Mouse (Mus musculus) heart, postnatal 25 days (tissue): ENCODE data around the gene Cdk14. TPM values are rescaled to one million over a fixed set of nuclear protein-coding genes. Genes with fewer than 3 reads are reported as not detected.

Experiments
- DNase-seq: peaks from one replicate; pipeline ENCODE4 v3.0.0; 2022; ENCODE audit warnings: low spot score
- intact Hi-C: fragments of 180-260 bp; cut with DNase I; formaldehyde crosslinking; loops from one replicate; pipeline ENCODE4 v1.15.1; 2025
- total RNA-seq, 2 experiments: library from RNA; stranded (reverse); gene quantifications; 2 replicates each; pipeline ENCODE4 v1.2.3; 2021

The Cdk14 gene
- total RNA-seq, 2 experiments from 2014 or later: 9.8 to 10.2 TPM

- intact Hi-C loops: no loop called here
- DNase-seq: no peak
Measured at GRCm38 (mm10) chr5:5322699-5323098, 97.4 kb downstream of the Cdk14 start.

DNA sequence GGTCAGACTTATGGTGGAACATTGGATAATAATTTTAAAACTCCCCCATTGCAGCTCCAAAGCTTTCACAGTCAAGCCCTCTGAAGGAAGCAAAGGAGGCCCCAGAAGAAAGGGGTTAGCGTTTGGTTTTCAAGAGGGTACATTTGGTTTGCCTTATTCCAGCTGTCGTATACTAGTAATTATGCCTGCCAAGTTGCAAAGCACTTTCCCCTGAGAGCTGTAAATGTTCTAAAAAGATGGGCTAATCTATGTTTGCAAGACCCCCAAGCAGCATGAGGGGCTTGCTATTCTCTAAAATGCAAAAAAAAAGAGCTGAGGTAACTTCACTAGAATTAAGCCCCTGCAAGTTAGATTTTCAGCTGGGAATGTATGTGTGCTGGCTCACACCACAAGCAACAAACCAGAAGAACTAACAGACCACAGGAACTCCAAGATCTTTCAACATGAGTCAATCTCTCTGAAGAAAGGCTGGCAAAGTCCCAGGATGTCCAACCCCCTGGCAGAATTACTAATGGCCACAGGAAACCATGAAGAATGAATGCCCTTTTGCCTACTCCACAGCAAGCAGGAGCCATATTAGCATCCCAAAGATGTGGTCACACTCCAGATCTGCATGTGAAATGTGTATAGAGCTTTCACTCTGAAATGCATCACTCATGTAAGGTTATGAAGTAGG is 99.5 kb downstream of the Cdk14 start:
- intact Hi-C loops: no loop called here
- DNase-seq: no peak

GRCm38 (mm10) chr5:5319824-5320505 is 100.1 kb downstream of the Cdk14 start:
- intact Hi-C loops: no loop called here
- DNase-seq: peak; percentile 12

GRCm38 (mm10) chr5:5314270-5314669 is 105.8 kb downstream of the Cdk14 start:
- no peak for DNase-seq
- intact Hi-C loops: no loop called here

DNA sequence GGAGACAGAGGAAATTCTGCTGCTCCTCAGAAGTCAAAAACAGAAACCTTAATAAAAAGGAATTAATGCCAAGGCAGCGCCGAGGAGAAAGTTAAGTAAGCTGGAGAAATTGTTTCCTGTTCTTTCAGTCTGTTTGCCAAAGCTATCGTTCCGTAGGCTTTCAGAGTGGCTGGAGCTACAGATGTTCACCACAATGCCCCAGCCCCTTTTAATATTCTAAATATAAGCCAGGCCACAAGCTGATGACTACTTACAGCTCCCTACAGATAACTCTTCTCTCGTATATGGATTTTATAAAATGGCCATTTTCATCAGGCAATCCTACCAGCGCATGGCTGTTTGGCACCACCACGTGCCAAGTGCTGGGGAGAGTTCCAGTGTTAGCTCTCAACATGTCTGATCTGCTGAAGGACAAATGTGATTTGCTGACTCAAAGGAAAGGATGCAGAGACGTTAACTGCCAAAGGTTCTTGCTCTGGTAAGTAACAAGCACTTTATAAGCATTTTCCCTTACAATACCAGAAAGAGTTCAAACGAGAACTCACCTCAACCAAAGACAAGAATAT is 106.8 kb downstream of the Cdk14 start:
- intact Hi-C loops: no loop called here
- no peak for DNase-seq

- intact Hi-C loops: no loop called here
- no peak for DNase-seq
Measured at GRCm38 (mm10) chr5:5305286-5305685, 114.8 kb downstream of the Cdk14 start.

DNA sequence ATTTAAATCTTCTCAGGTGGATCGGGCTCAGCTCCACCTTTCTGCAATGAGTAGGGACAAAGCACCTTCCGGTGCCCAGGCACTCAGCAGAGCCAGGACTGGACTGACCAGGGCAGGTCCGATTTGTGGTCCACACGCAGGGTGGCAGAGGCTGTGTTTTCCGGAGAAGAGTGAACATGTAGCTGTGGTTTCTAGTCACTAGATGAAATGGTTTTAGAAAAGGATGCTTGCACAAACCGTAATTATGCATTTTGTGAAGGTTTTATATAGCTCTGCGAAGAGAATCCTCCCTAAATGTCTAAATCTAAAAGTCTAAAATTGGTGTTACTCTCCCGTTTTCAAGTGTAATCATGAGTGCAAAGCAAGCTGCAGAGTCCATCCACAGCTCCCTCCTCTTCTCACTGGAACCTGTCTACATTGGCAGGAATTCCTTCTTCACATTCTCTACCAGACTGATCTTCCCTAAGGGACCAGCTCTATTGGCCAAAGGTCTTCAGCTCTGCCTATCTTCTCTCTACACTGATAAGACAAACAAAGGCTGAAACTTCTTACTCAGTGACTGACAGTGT is 116.9 kb downstream of the Cdk14 start:
- DNase-seq: no peak
- intact Hi-C loops: no loop called here

DNA sequence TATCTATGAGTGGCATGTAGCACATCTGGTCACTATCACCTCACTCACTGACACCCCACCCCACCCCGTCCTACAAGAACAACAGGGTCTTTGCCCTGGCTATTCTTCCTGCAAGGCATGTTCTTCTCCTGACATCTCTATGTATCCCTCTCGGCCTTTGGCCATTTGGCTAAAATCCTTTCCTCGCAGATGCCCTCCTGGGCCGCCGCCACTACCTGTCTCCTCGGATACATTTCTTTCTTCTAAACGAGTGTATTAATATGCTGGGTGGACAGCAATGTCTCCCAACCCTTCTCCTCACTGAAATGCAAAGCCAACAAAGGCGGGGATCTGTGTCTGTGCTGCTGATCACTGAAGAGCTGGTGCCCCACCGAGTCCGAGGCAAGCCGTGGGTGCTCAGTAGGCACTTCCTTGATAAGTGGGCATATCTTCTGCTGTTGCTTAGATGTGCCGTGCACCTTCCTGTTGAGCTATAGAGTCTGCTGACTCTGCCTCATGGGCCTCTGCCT is 118.5 kb downstream of the Cdk14 start:
- no peak for DNase-seq
- intact Hi-C loops: no loop called here

- no peak for DNase-seq
- intact Hi-C loops: no loop called here
Measured at GRCm38 (mm10) chr5:5300998-5301397, 119.1 kb downstream of the Cdk14 start.

DNA sequence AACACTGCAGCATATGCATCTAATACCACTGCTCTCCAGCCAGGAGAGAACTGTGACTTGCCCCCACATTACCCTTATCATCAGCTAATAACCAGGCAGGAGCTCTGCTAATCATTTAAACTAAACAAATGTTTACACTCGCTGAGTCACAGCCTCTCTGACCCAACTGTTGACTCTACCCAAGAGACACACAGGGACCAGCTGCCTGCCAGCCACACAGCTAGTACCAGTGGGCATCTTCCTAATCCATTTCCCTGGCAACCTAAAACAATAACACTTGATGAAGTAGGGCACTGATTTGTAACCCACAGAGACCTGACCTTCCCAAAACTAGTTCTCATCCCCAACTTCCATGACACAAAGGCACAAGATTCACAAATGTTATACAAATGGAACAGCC is 119.8 kb downstream of the Cdk14 start:
- DNase-seq: no peak

GRCm38 (mm10) chr5:5297222-5297621 is 122.9 kb downstream of the Cdk14 start:
- intact Hi-C loops: no loop called here
- DNase-seq: no peak

More for the DNA sequence above, 119.8 kb downstream of the Cdk14 start:
- intact Hi-C loops: no loop called here

GRCm38 (mm10) chr5:5296773-5297172 is 123.3 kb downstream of the Cdk14 start:
- no peak for DNase-seq
- intact Hi-C loops: no loop called here

GRCm38 (mm10) chr5:5292830-5293542 is 127.1 kb downstream of the Cdk14 start:
- intact Hi-C loops: no loop called here
- no peak for DNase-seq

DNA sequence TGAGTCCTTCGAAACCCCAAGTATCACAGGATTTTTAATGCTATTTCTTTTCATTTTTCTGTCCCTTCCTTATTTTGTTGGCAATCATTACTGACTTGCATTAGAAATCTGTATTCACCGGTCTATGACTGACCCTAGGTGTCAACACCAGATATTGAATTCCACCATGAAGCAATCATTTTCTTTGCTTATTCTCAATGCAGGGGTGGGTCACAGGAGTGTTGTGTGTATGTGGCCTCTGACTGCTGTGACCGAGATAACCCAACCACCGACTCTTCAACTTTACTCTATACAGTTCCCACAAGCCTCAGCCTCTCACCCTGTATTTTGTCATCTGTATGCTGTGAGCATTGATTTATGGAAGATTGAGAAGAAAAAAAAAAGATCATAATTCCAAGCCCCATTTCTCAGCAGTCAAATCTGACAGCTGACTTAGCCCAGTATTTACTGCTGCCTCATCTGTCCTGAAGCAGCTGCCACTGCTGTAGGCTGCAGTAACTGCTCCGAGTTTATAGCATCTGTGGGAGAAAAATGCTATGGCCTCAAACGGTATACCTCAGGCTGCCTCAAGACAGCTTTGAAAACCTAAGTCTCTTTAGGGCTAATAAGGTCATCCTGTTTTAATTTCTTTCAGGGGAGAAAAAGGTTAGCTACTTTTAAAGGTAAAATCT is 128.7 kb downstream of the Cdk14 start:
- intact Hi-C loops: no loop called here
- DNase-seq: no peak

GRCm38 (mm10) chr5:5290714-5291113 is 129.4 kb downstream of the Cdk14 start:
- DNase-seq: no peak

DNA sequence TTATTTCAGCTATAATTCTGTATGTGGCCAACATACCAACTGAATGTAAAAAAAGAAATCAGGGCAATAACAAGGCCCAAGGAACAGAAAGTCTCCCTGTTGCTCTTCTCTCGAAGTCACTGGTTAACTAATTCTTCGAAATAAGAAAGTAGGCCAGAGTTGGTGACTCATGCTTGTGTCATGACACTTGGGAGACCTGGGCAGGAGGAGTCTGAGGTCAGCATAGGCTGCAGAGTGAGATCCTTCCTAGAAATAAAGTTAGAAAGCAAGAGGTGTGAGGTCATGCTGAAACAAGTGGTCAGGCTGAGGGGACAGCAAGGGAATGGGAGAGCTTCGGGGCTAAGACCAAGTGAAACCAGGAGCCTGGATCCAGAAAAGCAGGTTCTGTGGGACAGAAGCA is 134.2 kb downstream of the Cdk14 start:
- no peak for DNase-seq
- intact Hi-C loops: no loop called here

More at GRCm38 (mm10) chr5:5290714-5291113, 129.4 kb downstream of the Cdk14 start:
- intact Hi-C loops: no loop called here

GRCm38 (mm10) chr5:5284531-5284930 is 135.6 kb downstream of the Cdk14 start:
- no peak for DNase-seq
- intact Hi-C loops: no loop called here

DNA sequence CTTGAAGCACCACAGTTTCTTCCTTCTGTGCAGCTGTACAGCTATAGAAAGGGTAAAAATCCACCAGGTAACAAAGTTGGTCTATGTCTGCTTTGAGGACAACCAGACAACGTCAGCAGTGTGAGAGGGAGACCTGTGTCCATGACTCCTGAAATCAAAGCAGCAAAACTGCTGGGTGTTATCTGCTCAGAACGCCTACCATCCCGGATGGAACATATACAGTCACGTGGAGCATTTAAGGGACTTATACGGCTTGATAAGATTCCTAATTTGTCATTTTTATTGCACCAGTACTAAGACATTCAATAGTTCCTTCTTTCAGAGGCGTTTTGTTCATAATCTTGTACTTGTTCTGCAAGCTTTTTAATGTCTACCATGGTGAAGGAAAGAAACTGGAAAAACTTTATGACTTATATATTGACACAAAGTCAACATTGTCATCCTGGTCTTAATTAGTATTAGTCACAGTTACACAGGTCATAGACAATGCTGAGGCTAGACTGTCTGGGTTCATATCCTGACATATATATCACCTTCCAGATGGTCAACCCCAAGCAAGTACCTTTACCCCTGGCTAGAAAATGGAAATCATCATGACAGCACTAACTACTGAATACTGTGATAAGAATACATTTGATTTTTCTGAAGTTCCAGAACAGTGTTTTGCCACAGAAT is 136.2 kb downstream of the Cdk14 start:
- intact Hi-C loops: no loop called here

DNA sequence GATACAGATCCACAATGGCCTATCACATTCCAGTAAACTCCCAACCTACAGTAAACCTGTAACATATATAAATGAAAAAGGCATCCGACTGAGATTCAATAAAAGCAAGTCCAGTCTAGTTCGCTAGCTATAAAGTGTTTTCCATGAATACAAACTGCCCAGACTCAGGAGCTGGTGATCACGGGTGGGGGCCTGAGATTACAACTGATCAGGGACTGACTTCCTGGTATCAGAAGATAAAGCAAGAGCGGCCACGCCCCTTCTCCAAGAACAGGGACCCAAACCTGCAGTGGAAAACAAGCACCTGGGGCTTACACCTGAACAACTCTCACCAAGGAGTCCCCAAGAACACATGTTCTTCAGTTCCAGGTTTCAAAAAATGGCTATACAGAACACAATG is 137.7 kb downstream of the Cdk14 start:
- intact Hi-C loops: no loop called here
- no peak for DNase-seq

More for the DNA sequence above, 136.2 kb downstream of the Cdk14 start:
- DNase-seq: no peak
